Mouse (Mus musculus): Measurements from ENCODE around the gene Sema5a.

DNA sequence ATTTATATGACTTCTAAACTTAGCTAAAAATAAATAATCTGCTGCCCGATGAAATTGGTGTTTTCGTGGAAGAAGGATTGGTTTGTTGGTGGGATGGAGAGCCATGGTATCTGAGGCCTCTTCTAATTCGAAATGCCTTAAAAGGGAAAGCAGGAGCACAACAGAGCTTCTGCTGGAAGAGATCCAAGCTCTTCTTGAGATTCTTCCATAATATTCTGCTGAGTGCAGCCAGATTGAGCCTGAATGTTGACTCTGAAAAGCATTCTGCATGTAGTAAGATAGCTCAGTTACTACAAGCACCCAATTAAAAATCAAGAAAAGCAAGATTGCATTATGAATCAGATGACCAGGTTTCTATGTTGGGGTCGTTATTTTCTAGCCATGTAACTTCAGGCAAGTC, 36.8 kb downstream of the Sema5a start:
- TF ChIP-seq POLR2A (IDR thresholded peaks at IDR 0.05; ENCODE audit: control insufficient read depth, extremely low read depth, insufficient read depth, low read length, poor library complexity), result no peak
- TF ChIP-seq CTCF (IDR thresholded peaks at IDR 0.05; ENCODE audit: borderline replicate concordance, control insufficient read depth, extremely low read depth, insufficient read depth, low read length, poor library complexity), result no peak
